Mouse (Mus musculus) limb, embryonic 14.5 days (tissue): ENCODE results near the gene Gm17606. TPM values are rescaled to one million over a fixed set of nuclear protein-coding genes. Genes with fewer than 3 reads are reported as not detected.

Source experiments
- ATAC-seq: fragments of 200-750 bp; cut with Nextera tagmentation; 2 replicates; pipeline ENCODE4 v1.8.0; 2017; ENCODE audit warnings: low read depth, moderate number of reproducible peaks, moderate TSS enrichment; ENCODE audit not compliant: low FRiP score
- DNase-seq: peaks from one replicate; pipeline ENCODE4 v3.0.0-alpha.2; 2015; ENCODE audit warnings: low spot score
- H3K27ac ChIP-seq: fragments of 300-500 bp; sonication (generic); replicated peaks from 2 replicates; pipeline ENCODE4 v1.5.1; 2014; ENCODE audit warnings: low read depth, mild to moderate bottlenecking, low read length, moderate library complexity, mixed read lengths
- H3K27me3 ChIP-seq: fragments of 300-500 bp; sonication (generic); 2 replicates; pipeline ENCODE4 v1.6.1; 2014; ENCODE audit warnings: low read length, mixed read lengths; ENCODE audit not compliant: control insufficient read depth, insufficient read depth
- H3K36me3 ChIP-seq: fragments of 300-500 bp; sonication (generic); 2 replicates; pipeline ENCODE4 v1.6.1; 2014; ENCODE audit warnings: mild to moderate bottlenecking, low read length, moderate library complexity, mixed read lengths; ENCODE audit not compliant: control insufficient read depth, insufficient read depth
- H3K4me1 ChIP-seq: fragments of 300-500 bp; sonication (generic); 2 replicates; pipeline ENCODE4 v1.6.1; 2014; ENCODE audit warnings: antibody characterized with exemption, low read length, mixed read lengths; ENCODE audit not compliant: control insufficient read depth, insufficient read depth
- H3K4me2 ChIP-seq: fragments of 300-500 bp; sonication (generic); replicated peaks from 2 replicates; pipeline ENCODE4 v1.6.1; 2014; ENCODE audit warnings: low read depth, mild to moderate bottlenecking, low read length, moderate library complexity; ENCODE audit not compliant: severe bottlenecking
- H3K4me3 ChIP-seq: fragments of 300-500 bp; sonication (generic); replicated peaks from 2 replicates; pipeline ENCODE4 v1.5.1; 2014; ENCODE audit warnings: low read length
- H3K9ac ChIP-seq: fragments of 300-500 bp; sonication (generic); 2 replicates; pipeline ENCODE4 v1.6.1; 2014; ENCODE audit warnings: mild to moderate bottlenecking, low read depth, low read length, moderate library complexity; ENCODE audit not compliant: severe bottlenecking
- H3K9me3 ChIP-seq: fragments of 300-500 bp; sonication (generic); 2 replicates; pipeline ENCODE4 v1.6.1; 2016; ENCODE audit warnings: low read length; ENCODE audit not compliant: control insufficient read depth
- POLR2A ChIP-seq: fragments of 200-500 bp; IDR thresholded peaks from 2 replicates; pipeline ENCODE4 v1.8.0; 2012; ENCODE audit warnings: inconsistent platforms, mild to moderate bottlenecking, moderate library complexity, borderline replicate concordance; ENCODE audit not compliant: insufficient read depth, insufficient read length; ENCODE audit errors: extremely low read depth
- WGBS: fragments of 180-500 bp; shearing (Covaris S2); extraction: QIAGEN DNeasy Blood & Tissue Kit; methylation state at CpG from one replicate; pipeline ENCODE4 v1.1.7; 2014; 5-methylcytosine and 5-hydroxymethylcytosine counted together
- polyA plus RNA-seq, 2 experiments: library from polyadenylated mRNA; depleted of rRNA in 1 of 2; stranded (reverse) in 1 of 2; unstranded in 1 of 2; fragments of >200 nt; fragmentation: Nextera tagmentation in 1 of 2; extraction: Ambion mirVana in 1 of 2; gene quantifications; 2 replicates each; pipeline versions ENCODE4 v1.2.1 to v1.2.3; 2012 to 2014

Gene Gm17606
- polyA plus RNA-seq, 2 experiments, result not detected

- Histone ChIP-seq H3K27ac (no peak overlapping the region), H3K4me3 (no peak overlapping the region), H3K36me3 (no peaks in the 10 kb centered on the region), H3K4me2 (no peak overlapping the region), H3K27me3 (no peaks in the 10 kb centered on the region), H3K4me1 (no peaks in the 10 kb centered on the region), H3K9me3 (no peaks in the 10 kb centered on the region), H3K9ac (no peak overlapping the region)
- TF ChIP-seq POLR2A, result no peak
- ATAC-seq (no peak), DNase-seq (no peak)
- WGBS, result 77% methylated on average over 10 of the region's 10 CpGs
Measured at GRCm38 (mm10) chr14:54624976-54625375, 15.8 kb upstream of the Gm17606 start.

GRCm38 (mm10) chr14:54628103-54628502 lies 12.6 kb upstream of the Gm17606 start:
- no peak for TF ChIP-seq POLR2A
- DNase-seq, result no peak
- Histone ChIP-seq H3K4me1 (no peaks in the 10 kb centered on the region), H3K4me2 (no peak overlapping the region), H3K9me3 (no peaks in the 10 kb centered on the region), H3K36me3 (peaks cover 26% of the 10 kb centered on the region), H3K9ac (no peak overlapping the region), H3K4me3 (no peak overlapping the region), H3K27me3 (no peaks in the 10 kb centered on the region), H3K27ac (no peak overlapping the region)
- WGBS, result 85% methylated on average over 5 of the region's 5 CpGs
- no peak for ATAC-seq

GRCm38 (mm10) chr14:54629797-54630196 lies 11.0 kb upstream of the Gm17606 start:
- ATAC-seq (no peak), DNase-seq (no peak)
- 86% methylated on average over 2 of the region's 2 CpGs for WGBS
- Histone ChIP-seq H3K27ac (no peak overlapping the region), H3K9me3 (no peaks in the 10 kb centered on the region), H3K9ac (no peak overlapping the region), H3K4me1 (no peaks in the 10 kb centered on the region), H3K4me2 (no peak overlapping the region), H3K27me3 (no peaks in the 10 kb centered on the region), H3K4me3 (no peak overlapping the region), H3K36me3 (peaks cover 42% of the 10 kb centered on the region)
- TF ChIP-seq POLR2A, result no peak

- Histone ChIP-seq H3K27ac (no peak overlapping the region), H3K4me1 (no peaks in the 10 kb centered on the region)
Measured at GRCm38 (mm10) chr14:54630583-54631239, 10.0 kb upstream of the Gm17606 start.

GRCm38 (mm10) chr14:54631240-54631599 lies 9.5 kb upstream of the Gm17606 start:
- Histone ChIP-seq H3K36me3 (peaks cover 53% of the 10 kb centered on the region), H3K9me3 (no peaks in the 10 kb centered on the region), H3K4me3 (no peak overlapping the region), H3K4me2 (no peak overlapping the region), H3K4me1 (no peaks in the 10 kb centered on the region), H3K27me3 (no peaks in the 10 kb centered on the region), H3K27ac (no peak overlapping the region), H3K9ac (no peak overlapping the region)
- DNase-seq (no peak), ATAC-seq (no peak)
- 68% methylated on average over 4 of the region's 4 CpGs for WGBS
- TF ChIP-seq POLR2A, result no peak

More at GRCm38 (mm10) chr14:54630583-54631239, 10.0 kb upstream of the Gm17606 start:
- H3K9me3 ChIP-seq, result no peaks in the 10 kb centered on the region
- H3K27me3 ChIP-seq, result no peaks in the 10 kb centered on the region
- no peak overlapping the region for H3K4me3 ChIP-seq
- WGBS, result 72% methylated on average over 11 of the region's 11 CpGs
- H3K4me2 ChIP-seq, result no peak overlapping the region
- no peak for TF ChIP-seq POLR2A
- no peak overlapping the region for H3K9ac ChIP-seq
- ATAC-seq, result no peak
- peaks cover 48% of the 10 kb centered on the region for H3K36me3 ChIP-seq
- no peak for DNase-seq

- H3K4me1 ChIP-seq, result no peaks in the 10 kb centered on the region
- no peak overlapping the region for H3K9ac ChIP-seq
- no peaks in the 10 kb centered on the region for H3K27me3 ChIP-seq
- no peaks in the 10 kb centered on the region for H3K9me3 ChIP-seq
- no peak overlapping the region for H3K4me2 ChIP-seq
- DNase-seq (no peak), ATAC-seq (no peak)
- H3K27ac ChIP-seq, result no peak overlapping the region
- H3K36me3 ChIP-seq, result peaks cover 63% of the 10 kb centered on the region
- 91% methylated on average over 17 of the region's 37 CpGs for WGBS
- H3K4me3 ChIP-seq, result no peak overlapping the region
- no peak for TF ChIP-seq POLR2A
Measured at GRCm38 (mm10) chr14:54632252-54632651, 8.5 kb upstream of the Gm17606 start.
